Mouse (Mus musculus) spleen, postnatal 36 days (tissue): ENCODE results near the gene AI854703.
A peak's percentile ranks its signal among the peaks of the same experiment; 100 is the strongest.

Experiments
- DNase-seq, 2 experiments: peaks; one replicate each; pipeline ENCODE4 v3.0.0; 2022; ENCODE audit warnings: low spot score in 2 of 2, mixed read lengths in 1 of 2

The AI854703 gene

GRCm38 (mm10) chr6:48626464-48626863 lies at the start of gene AI854703:
TSS of gene AI854703 (plus strand) at chr6:48626764.
- DNase-seq, result no peak

- DNase-seq, result no peak
Measured at GRCm38 (mm10) chr6:48578736-48579135, 47.8 kb upstream of the AI854703 start.

GRCm38 (mm10) chr6:48579215-48579648 lies 47.3 kb upstream of the AI854703 start:
- no peak for DNase-seq

GRCm38 (mm10) chr6:48581257-48581656 lies 45.3 kb upstream of the AI854703 start:
- no peak for DNase-seq

GRCm38 (mm10) chr6:48582037-48582436 lies 44.5 kb upstream of the AI854703 start:
- DNase-seq, result peak in 1 of 2 experiments; percentile 28

GRCm38 (mm10) chr6:48589194-48589750 lies 37.3 kb upstream of the AI854703 start, which contains the start of gene Gm45021:
TSS of gene Gm45021 (plus strand) at chr6:48589610.
- DNase-seq, result no peak

GRCm38 (mm10) chr6:48591221-48591845 lies 35.2 kb upstream of the AI854703 start:
- DNase-seq, result no peak

- no peak for DNase-seq
Measured at GRCm38 (mm10) chr6:48591871-48592270, 34.7 kb upstream of the AI854703 start.

GRCm38 (mm10) chr6:48593158-48594042 lies 33.2 kb upstream of the AI854703 start, which contains the start of the genes Repin1 and Gm44965:
TSS of gene Repin1 (plus strand) at chr6:48593883.
TSS of gene Gm44965 (plus strand) at chr6:48593941.
- DNase-seq, result peak; percentile 73 to 75

GRCm38 (mm10) chr6:48594043-48594738 lies 32.4 kb upstream of the AI854703 start:
- no peak for DNase-seq

GRCm38 (mm10) chr6:48595278-48595677 lies 31.3 kb upstream of the AI854703 start:
- no peak for DNase-seq

GRCm38 (mm10) chr6:48596545-48597232 lies 29.9 kb upstream of the AI854703 start:
- no peak for DNase-seq

- no peak for DNase-seq
Measured at GRCm38 (mm10) chr6:48597233-48597625, 29.3 kb upstream of the AI854703 start.

GRCm38 (mm10) chr6:48600594-48600993 lies 26.0 kb upstream of the AI854703 start:
- DNase-seq, result no peak

GRCm38 (mm10) chr6:48601271-48602079 lies 25.1 kb upstream of the AI854703 start, which contains the start of gene Zfp775:
TSS of gene Zfp775 (plus strand) at chr6:48602063.
- DNase-seq, result peak; percentile 93 to 94

GRCm38 (mm10) chr6:48602080-48602741 lies 24.4 kb upstream of the AI854703 start:
- DNase-seq, result no peak

- no peak for DNase-seq
Measured at GRCm38 (mm10) chr6:48608124-48608523, 18.4 kb upstream of the AI854703 start.

GRCm38 (mm10) chr6:48609512-48609911 lies 17.1 kb upstream of the AI854703 start:
- no peak for DNase-seq

GRCm38 (mm10) chr6:48610657-48611056 lies 15.9 kb upstream of the AI854703 start:
- no peak for DNase-seq

- DNase-seq, result no peak
Measured at GRCm38 (mm10) chr6:48613464-48613863, 13.1 kb upstream of the AI854703 start.
